Mouse (Mus musculus) layer of hippocampus, adult 9-11 months (tissue): Measurements from ENCODE around the gene Bmp8b.
"Not testable (repeated sequence)": the region's sequence is repeated elsewhere in the genome, so short reads cannot be mapped to it uniquely, and the experiment has no call there.

Experiments used
- DNase-seq: peaks from one replicate; pipeline ENCODE4 v3.0.0; 2022

The Bmp8b gene

GRCm38 (mm10) chr4:123104651-123105450 lies at the start of gene Bmp8b:
Bmp8b (plus strand) TSS chr4:123105165.
- DNase-seq, result no peak

DNA sequence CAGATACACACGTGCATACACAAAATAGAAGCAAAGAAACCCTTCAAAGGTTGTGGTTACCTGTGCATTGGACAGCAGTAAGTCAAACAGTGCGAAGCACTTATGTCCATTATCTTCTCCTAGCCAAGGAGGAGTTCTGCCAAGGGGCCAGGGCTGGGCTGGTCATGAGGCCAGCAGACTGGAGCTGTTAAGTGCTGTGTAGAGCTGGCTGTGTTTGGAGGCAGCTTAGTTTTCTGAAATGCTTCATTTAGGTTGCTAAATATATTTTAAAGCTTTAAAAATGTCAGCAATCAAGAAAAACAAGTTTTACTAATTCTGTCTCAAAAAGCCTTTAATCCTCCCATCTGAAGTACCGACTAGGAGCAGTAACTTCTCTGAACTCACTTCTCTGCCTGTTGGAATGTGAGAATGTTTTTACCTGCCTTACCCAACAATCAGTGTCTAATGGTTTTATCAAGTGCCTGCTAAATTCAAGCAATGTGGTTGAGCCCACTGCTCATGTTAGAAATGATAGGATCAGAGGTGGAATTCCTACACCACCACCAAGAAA lies 48.3 kb upstream of the Bmp8b start:
- no peak for DNase-seq

DNA sequence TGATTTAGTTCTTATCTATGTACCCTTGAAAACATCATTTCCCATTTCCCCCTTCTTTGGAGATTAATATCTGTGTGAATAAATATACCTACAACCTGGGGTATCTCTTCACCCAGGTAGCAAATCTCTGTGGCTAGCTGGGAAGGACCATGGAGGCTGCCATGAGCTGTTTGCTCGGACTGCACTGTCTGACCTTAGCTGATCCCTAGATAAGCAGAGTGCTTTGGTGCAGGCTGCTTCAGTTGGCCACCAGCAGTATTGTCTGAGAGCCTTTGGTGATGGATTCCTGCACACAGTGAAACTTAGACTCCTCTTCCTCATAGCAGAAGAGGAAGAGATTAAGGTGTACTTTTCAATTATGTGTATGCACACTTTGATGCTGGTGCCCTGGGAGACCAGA lies 47.0 kb upstream of the Bmp8b start:
- no peak for DNase-seq

DNA sequence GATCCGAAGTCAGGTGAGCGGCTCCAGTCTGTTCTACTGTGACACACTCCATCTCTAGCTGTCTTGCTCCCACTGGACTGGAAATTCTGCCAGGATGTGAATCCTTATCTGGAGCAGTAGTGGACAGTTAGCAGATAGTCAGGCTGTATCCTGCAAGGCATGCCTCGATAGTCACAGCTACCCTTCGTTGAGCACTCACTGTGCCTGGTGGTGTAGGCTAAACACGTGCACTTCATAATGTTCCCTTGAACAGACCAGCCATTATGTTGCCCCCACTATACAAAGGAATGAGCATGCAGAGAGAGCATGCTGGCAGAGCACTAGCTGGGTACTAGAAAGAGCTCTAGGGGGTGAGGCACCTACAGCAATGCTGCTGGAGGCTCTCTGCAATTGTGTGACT lies 43.2 kb upstream of the Bmp8b start:
- no peak for DNase-seq

GRCm38 (mm10) chr4:123068646-123069045 lies 36.3 kb upstream of the Bmp8b start:
- no peak for DNase-seq

DNA sequence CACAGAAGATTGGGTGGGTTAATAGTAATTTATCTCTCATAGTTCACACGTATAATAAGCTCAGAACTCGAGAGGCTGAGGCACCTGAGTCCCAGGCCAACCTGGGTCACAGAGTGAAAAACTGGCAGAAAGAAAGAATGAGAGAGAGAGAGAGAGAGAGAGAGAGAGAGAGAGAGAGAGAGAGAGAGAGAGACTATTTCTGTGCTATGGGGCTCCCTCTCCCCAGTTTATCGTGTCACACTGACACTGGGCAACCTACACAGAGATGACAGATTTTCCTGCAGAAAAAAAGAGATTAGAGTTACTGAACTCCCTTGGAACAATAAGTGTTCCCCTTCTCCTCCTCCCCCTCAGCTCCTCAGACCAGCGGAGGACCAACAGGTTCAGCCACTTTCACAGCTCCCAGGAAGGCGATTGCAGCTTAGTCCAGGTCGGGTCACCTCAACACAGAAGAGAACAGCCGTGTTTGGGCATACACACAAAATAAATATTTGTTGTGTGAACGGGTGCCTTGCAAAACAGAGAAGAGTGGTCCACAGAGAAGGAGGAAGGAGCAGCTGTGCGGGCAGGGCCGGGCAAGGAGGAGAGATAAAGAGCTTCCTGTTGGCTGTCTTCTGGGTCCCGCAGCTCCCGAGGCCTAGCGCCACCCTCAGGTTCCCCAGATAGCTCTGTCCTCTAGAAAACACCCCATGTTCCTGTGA lies 33.5 kb upstream of the Bmp8b start:
- no peak for DNase-seq

- no peak for DNase-seq
Observed at GRCm38 (mm10) chr4:123076928-123077327, 28.0 kb upstream of the Bmp8b start.

- DNase-seq, result no peak
Observed at GRCm38 (mm10) chr4:123078231-123078630, 26.7 kb upstream of the Bmp8b start.

DNA sequence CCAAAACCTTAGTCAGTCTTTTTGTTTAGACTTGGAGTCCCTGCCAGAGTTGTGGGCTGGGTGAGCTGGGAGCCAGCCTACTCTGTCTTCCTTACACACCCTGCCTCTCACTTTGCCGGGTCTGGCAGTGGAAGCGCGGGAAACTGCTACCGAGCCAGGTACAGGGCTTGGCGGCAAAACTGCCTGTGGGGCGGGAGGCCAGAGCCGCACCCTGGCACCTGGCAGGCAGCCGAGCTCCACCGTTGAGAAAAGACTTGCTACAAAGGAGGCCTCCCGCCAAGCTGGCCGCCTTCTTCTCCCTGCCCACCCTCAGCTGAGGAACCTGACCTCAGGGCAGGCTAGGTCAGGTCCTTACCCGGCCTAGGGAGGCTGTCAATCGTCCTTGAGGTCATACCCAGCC lies 24.2 kb upstream of the Bmp8b start:
- DNase-seq, result no peak

DNA sequence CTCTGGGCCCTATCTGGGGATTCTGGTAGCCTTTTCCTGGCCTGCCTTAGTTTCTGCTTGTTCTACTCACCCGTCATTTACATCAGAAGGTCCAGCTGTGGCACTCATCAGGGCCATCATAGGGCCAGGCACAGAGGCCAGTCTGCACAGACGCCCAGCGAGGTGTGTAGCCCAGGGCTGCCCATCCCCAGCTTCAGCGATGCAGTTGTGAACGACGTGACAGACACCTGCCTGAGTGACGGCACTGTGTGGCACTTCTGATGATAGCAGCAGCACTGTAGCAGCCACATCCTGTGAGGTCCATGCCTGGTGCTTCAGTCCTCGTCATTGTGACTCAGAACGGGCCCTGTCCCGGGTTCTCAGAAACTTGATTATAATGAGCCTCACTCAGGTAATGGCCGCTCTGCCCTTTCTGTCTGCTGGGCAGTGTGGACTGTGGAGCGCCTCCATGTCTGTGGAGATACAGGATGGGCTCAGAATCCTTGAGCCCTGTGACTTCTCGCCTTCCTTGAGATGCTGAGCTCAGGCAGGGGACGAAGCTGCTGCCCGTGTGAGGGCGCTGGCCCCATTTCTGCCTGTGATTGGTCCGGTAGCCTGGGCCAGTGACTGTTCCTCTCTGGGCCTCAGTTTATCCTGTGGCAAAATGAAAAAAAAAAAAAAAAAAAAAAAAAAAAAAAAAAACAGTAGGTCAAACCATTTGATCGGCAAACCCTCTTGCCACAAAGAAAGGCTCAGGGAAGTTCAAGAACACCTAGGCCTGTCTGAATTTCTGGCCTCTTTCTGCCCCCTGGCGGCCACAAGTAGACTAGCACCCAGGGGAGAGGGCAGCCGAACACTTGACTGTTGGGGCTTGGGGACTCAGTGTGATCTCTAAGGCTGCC lies 22.4 kb upstream of the Bmp8b start:
- DNase-seq, result no peak

DNA sequence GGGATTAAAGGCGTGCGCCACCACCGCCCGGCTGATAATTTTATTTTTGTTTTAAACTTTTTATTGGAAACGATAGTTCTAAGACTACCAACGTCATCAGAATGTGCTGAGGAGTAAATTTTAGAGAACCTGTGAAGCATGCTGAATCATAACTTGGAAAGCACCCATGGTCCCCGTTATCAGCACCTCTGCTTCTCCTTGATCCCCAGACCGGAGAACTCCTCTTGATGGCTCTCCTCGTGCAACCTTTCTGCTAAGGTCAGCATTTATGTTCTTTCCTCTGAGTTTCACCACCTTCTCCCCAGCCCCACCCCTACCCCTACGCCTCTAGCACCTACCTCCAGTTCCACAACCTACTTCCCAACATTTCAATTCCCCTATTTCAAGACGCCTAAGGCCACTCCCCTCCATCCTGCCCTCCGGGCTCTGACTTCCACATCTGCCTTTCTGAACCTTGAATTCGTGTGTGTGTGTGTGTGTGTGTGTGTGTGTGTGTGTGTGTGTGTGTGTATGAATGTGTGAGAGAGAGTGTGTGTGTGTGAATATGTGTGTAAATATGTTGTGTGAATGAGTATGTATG lies 21.6 kb upstream of the Bmp8b start:
- no peak for DNase-seq

DNA sequence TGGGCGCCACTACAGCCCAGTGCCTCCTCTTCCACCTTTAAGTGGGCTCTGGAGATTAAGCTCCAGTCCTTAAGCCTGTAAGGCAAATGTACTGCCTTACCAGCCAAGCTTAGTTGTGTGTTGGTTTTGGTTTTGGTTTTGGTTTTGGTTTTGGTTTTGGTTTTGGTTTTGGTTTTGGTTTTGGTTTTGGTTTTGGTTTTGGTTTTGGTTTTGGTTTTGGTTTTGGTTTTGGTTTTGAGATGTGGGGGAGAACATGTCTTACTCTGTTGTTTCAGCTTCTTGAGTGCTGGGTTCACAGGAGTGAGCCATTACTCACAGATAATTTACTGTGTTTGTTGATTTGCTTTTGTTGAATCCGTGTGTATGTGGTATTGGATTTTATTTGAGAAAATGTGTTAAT lies 19.7 kb upstream of the Bmp8b start:
- DNase-seq, result no peak

DNA sequence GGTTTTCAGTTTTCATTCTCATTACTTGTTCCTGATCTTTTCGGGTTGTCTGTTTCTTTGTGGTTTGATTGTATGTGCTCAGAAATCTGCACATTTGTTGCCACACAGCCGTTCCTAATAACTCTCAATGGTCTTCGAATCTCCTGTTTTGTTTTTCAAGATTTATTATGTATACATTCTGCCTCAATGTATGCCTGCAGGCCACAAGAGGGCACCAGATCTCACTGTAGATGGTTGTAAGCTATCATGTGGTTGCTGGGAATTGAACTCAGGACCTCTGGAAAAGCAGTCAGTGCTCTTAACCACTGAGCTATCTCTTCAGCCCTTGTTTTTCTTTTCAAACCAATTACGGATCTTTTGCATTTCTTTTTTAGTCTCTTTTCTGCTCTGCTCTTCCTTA lies 18.6 kb upstream of the Bmp8b start:
- DNase-seq, result no peak

- no peak for DNase-seq
Observed at GRCm38 (mm10) chr4:123092621-123093020, 12.3 kb upstream of the Bmp8b start.

- DNase-seq, result no peak
Observed at GRCm38 (mm10) chr4:123093064-123093776, 11.7 kb upstream of the Bmp8b start.

DNA sequence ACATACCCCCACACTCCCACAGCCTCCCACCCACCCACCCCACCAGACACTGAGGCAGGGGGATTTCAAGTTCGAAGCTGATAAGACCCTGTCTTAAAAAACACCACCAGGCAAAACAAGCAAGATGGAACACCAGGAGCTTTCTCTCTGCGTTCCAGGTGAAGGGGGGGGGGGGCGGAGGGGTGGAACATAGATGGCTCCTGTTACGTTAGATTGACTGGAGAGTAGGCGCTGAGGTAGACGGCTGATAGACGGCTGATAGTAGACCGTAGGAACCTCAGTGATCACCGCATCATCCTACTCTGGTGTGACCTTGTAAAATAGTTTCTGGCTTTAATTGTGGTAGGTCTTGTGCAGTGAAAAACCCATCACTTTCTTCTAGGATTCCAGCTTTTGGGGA lies 11.1 kb upstream of the Bmp8b start:
- DNase-seq, result no peak

- no peak for DNase-seq
Observed at GRCm38 (mm10) chr4:123105451-123105790, 456 bp downstream of the Bmp8b start.

- DNase-seq, result not testable (repeated sequence)
Observed at GRCm38 (mm10) chr4:123105929-123106328, 964 bp downstream of the Bmp8b start.

DNA sequence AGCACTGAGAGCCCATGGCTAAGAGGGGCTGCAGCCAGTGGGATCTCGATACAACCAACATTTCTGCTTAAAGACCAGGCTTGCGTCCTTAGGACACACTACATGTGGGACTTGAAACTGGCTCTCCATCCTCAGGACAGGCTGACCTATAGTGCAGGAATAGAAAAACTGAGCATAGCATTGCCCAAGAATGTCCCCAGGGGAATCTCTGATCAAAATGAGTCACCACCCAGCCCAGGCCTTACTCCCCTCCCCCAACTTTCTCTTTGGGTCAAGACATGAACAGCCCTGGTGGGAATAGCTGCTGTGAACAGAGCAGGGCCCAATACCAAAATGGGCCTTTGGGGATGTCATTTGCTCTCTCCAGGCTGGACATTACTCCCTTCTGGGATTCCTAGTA lies 1.9 kb downstream of the Bmp8b start:
- DNase-seq, result no peak

DNA sequence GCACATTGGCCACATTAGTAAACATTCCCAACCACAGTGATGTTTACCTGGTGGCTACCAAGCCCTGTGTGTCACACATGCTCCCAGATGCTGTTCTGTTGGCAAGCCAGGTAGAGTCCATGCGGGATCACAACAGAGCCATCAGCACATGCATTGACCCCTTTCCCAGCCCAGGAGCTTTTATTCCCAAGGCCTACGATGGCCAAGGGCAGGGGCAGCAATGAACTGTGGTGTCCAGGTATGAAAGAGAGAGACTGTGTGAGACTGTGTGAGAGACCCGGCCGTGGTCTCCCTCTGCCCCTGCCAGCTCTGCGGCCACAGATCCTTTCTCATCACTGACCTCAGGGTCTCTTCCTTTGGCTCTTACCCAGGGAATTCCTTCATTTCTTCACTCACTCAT lies 3.1 kb downstream of the Bmp8b start:
- DNase-seq, result no peak

DNA sequence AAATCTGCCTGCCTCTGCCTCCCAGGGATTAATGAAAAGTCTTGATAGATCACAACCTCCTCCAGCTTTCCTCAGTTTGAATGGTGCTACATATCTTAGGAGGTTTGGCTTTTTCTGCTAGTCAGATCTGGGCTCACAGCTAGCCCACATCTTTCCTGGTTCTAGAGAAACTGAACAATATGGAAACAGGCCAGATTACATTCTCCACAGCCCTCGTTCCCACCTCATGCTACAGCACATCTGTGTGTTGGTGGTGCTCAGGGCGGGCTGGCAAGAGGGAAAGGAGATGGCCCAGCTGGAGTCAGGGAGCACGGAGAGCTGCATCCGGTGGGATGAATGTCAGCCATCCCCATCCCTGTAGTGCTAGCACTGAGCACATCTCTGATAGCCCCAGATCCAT lies 5.8 kb downstream of the Bmp8b start:
- DNase-seq, result no peak

GRCm38 (mm10) chr4:123111275-123111983 lies 6.5 kb downstream of the Bmp8b start:
- DNase-seq, result not testable (repeated sequence)
